Mouse (Mus musculus): ENCODE data around the gene Gm49318.
A peak's percentile ranks its signal among the peaks of the same experiment; 100 is the strongest.

Gene Gm49318

GRCm38 (mm10) chr9:22069881-22070553 lies 1.0 kb downstream of the Gm49318 start:
- DNase-seq (ENCODE audit: low read depth in 1 of 2, low spot score in 2 of 2) = no peak

DNA sequence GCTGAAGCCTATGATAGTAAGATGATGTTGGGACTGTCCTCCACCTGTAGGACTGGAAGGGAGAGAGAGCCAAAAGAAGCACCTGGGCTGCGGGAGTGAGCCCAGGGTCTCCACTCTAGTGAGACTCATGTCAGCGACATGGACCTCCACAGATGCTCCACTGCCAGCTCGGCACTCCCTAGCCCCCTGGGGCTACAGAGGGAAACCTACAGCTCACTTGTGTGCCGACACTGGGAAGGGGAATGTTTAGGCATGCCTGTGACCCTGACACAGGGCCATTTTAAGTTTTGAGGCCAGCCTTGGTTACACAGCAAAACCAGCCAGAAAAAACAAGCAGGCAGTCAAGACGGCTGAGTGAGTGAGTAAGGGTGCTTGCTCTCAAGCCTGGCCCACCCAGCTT lies 3.9 kb downstream of the Gm49318 start:
- no peak for DNase-seq (ENCODE audit: low read depth in 1 of 2, low spot score in 2 of 2)

- peak in 1 of 2 experiments; percentile 37 for DNase-seq (ENCODE audit: low read depth in 1 of 2, low spot score in 2 of 2)
Measured at GRCm38 (mm10) chr9:22066433-22066832, 4.6 kb downstream of the Gm49318 start.

DNA sequence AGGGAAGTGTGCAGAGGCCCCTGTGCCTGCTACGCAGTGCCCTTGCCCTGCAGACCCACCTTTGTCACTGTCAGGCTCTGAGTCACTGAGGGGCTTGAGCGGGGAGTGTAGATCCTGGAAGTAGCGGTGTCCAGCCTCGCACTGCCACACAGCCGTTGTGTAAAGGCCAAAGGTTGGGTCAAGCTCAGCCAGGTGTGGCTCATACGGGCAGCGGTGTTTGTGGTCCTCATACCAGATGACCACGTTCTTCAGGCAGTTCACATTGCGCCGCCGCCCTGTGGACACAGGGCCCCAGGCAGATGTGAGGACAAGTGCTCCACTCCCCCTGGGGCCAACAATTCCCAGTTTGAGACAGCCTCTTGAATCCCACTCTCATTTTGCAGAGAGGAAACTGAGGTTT lies 5.4 kb downstream of the Gm49318 start:
- no peak for DNase-seq (ENCODE audit: low read depth in 1 of 2, low spot score in 2 of 2)

GRCm38 (mm10) chr9:22064341-22064740 lies 6.7 kb downstream of the Gm49318 start:
- no peak for DNase-seq (ENCODE audit: low read depth in 1 of 2, low spot score in 2 of 2)

GRCm38 (mm10) chr9:22061339-22061738 lies 9.7 kb downstream of the Gm49318 start:
- DNase-seq (ENCODE audit: low read depth in 1 of 2, low spot score in 2 of 2) = no peak

GRCm38 (mm10) chr9:22058011-22058424 lies 13.0 kb downstream of the Gm49318 start:
- no peak for DNase-seq (ENCODE audit: low read depth in 1 of 2, low spot score in 2 of 2)

GRCm38 (mm10) chr9:22057031-22057517 lies 14.0 kb downstream of the Gm49318 start:
- no peak for DNase-seq (ENCODE audit: low read depth in 1 of 2, low spot score in 2 of 2)

- DNase-seq (ENCODE audit: low read depth in 1 of 2, low spot score in 2 of 2) = no peak
Measured at GRCm38 (mm10) chr9:22056303-22056910, 14.7 kb downstream of the Gm49318 start.

DNA sequence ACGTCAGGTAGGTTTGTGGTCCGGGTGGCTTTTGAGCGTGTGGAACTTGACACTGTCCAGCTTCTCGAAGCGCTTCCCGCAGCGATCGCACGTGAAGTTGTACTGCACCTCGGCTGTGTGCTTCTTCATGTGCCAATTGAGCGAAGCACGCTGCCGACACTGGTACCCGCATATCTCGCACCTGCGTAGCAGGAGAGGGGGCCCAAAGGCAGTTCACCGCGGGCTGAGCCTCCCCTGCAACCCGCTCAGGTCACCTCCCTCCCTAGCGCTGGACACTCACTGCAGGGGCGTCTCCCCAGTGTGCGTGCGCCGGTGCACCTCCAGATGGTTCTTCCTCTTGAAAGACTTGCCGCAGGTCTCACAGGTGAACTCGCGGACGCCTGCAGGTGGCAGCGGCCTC lies 15.3 kb downstream of the Gm49318 start:
- no peak for DNase-seq (ENCODE audit: low read depth in 1 of 2, low spot score in 2 of 2)

- DNase-seq (ENCODE audit: low read depth in 1 of 2, low spot score in 2 of 2) = peak in 1 of 2 experiments; percentile 18
Measured at GRCm38 (mm10) chr9:22054411-22055076, 16.5 kb downstream of the Gm49318 start.

DNA sequence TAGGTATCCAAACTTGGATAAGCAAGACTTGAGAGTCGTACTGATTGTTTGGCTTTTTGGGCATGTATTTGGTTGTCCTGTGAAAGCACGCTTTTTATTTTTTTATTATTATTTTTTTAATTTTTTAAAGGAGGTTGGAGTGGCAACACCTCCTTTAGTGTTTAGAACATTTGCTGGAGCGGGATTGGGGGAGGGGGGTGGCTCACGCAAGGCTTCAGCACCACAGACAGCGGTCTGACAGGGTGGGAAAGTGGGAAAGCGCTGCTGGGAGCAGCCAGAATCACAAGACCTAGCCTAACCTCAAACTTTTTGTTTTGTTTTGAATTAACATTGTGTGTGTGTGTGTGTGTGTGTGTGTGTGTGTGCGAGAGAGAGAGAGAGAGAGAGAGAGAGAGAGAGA lies 17.4 kb downstream of the Gm49318 start:
- DNase-seq (ENCODE audit: low read depth in 1 of 2, low spot score in 2 of 2) = no peak

DNA sequence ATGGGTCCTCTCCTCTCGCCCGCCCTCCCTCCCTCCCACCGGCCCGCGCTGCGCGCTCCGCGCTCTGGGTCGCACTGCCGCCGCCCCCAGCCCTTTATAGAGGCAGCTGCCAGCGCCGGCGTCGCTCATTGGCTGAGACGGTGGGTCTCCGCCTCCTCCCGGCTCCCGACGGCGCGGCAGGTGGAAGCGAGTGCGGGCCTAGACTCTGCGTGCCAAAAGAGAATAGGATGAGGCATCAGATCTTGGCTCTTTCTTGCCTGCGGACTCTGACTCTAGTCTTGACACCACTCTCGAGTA lies 19.2 kb downstream of the Gm49318 start, which contains the start of gene Elavl3:
TSS of gene Elavl3 (minus strand) at position 66 of the 297 bp plus-strand sequence.
- no peak for DNase-seq (ENCODE audit: low read depth in 1 of 2, low spot score in 2 of 2)

GRCm38 (mm10) chr9:22051161-22051957 lies 19.7 kb downstream of the Gm49318 start:
- DNase-seq (ENCODE audit: low read depth in 1 of 2, low spot score in 2 of 2) = no peak

DNA sequence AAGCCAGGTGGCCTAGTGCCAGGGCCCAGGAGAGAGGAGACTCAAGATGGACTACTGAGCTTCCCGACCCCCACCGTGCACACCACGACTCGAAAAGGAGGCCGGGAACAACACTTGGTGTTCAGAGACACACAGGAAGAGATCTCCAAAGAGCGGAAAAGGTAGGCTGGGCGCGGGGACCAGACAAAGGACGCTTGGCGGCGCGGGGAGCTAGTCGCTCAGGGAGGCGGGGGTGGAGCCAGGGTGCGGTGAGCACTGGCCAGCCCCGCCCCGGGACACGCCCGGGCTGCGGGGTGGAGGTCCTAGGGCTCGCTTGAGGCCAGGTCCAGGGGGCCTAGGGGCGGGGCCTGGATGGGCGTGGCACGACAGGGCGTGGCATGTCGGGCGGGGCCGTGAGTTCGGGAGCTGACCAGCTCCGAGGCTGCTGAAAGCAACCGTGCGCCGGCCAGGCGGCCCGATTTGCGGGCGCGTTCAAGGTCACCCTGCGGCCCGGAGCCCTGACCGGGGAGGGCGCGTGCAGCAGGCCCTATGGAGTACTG lies 20.6 kb downstream of the Gm49318 start:
- no peak for DNase-seq (ENCODE audit: low read depth in 1 of 2, low spot score in 2 of 2)

DNA sequence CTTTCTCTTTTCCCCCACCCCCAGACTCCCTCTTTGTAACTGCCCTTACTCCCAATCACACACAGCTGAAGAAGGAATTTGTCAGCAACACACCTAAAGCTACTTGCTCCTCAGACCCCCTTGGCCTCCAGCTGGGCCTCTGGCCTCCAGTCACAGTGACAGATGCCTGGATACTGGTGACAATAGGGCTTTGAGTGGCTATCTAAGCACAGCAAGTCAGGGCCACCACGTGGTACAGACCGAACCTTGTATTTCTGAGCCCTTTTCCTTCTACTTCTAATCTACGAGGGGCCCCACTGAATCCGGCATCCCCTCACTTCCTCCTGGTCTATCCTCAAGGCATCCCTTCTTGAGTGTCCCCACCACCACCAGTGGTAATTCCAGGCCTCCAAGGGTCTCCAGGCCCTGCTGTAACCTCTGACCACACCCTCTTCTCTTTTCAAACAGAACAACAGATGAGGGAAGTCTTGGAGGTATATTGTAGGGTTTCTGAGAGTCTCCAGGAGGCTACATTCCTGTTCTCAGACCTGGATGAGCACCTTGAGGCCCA lies 21.3 kb downstream of the Gm49318 start:
- no peak for DNase-seq (ENCODE audit: low read depth in 1 of 2, low spot score in 2 of 2)

GRCm38 (mm10) chr9:22049315-22049714 lies 21.7 kb downstream of the Gm49318 start:
- no peak for DNase-seq (ENCODE audit: low read depth in 1 of 2, low spot score in 2 of 2)

- DNase-seq (ENCODE audit: low read depth in 1 of 2, low spot score in 2 of 2) = no peak
Measured at GRCm38 (mm10) chr9:22047329-22047728, 23.7 kb downstream of the Gm49318 start.

DNA sequence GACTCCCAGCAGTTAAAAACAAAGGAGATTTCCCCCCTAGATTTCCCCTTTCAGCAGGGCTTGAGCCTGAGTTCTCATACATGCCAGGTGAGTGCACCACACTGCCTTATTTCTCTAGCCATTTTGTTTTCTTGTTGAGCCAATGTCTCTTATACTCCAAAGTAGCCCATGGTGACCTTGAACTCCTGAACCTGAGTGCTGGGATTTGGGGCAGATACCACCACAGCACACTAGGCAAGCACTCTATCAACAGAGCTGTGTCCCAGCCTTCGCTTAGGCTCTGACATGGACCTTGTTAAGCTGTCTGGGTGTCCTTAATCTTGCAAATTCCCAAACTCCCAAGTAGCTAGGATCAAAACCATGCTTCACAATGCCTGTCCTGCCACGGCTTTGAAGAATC lies 29.2 kb downstream of the Gm49318 start:
- no peak for DNase-seq (ENCODE audit: low read depth in 1 of 2, low spot score in 2 of 2)

DNA sequence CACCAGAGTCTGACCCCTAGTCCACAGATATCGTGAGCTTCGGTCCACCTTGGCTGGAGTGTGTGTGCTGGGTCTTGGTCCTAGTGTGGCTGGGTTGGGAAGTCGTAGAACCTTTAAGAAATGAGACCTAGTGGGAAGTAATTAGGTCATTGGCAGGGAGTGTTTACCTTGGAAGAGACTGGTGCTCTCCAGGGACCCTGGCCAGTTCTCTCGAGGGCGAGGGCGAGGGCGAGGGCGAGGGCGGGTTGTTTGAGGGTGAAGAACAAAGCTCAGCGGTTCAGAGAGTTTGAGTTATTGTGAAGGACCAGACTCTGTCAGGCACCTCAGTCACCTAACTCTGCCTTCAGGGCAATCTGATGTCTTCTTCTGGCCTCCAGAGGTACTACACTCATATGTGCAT lies 33.2 kb downstream of the Gm49318 start:
- no peak for DNase-seq (ENCODE audit: low read depth in 1 of 2, low spot score in 2 of 2)

Data from monocyte, adult 2 months (primary cell).